Mouse (Mus musculus): ENCODE results near the gene Haghl.

Haghl gene

DNA sequence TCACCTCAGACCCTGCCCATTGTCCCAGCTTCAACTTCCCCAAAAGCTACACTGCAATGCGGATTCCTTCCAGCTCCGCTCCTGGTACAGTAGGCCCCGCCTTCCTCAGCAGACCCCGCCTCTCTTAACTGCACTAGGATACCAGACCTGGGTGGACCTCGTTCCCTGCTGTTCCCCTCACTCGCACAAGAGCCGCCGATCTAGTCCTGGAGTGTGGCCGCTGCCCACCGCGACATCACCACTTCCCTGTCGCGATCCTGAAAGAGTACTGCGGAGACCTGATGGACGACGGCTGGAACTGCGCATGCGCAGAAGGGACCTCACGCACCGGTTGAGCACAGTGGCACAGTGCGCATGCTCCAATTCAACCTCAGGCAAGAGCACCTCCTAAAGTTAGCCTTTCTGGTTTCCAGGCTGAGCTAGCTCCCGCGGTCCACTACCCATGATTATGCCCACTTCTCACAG is at the start of gene Haghl:
Gene Haghl (minus strand): TSS at position 393 of the 465 bp plus-strand sequence.
- peak; percentile 98 for DNase-seq (ENCODE audit: low read depth, low spot score)

DNA sequence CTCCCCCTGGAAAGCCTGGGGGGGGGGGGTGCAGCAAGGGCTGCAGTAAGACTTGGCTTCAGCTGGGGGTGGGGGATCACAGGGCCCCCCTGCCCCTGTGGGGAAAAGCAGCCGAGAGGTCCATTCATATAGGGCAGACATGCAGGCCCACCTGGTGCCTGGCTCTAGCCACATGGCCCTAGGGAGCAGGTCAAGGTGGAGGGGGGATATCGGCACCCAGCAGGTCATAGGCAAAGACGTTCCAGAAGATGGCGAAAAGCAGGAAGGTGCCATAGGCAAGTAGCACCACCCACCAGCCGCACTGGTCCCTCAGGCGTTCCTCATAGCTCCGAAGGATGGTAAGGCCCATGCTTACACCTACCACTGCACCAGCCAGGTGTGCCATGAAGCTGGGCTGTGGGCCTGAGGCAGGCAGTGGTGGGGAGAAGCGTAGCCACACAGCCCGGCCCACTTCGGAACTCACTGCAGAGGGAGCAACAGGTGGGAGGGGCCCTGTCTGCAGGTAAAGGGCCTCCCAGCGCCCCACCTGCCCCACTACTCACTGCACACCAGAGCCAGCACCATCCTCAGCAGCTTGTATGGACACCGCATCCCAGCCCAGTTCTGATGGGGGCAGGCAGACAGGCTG is 49.2 kb upstream of the Haghl start:
- no peak for DNase-seq (ENCODE audit: low read depth, low spot score)

- DNase-seq (ENCODE audit: low read depth, low spot score): no peak
Observed at GRCm38 (mm10) chr17:25833961-25834594, 48.6 kb upstream of the Haghl start.

DNA sequence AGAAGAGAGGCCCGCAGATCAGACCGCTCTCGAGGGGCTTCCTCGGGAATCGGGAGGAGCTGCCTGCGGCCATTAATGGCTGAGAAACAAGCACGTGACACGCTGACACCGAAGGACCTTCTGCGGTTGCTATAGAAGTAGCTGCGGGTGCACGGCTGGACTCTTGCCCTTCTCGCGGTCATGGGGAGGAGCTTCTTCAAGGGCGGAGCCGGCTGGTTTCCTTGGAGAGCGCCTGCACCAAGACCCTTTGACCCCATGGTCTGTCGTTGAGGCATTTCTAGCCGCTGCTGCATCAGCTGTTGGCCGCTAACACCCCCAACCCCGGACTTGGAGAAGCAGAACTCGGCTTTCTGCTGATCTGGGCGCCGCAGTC is 47.8 kb upstream of the Haghl start, which contains the start of gene Stub1:
Gene Stub1 (minus strand): TSS at position 114 of the 373 bp plus-strand sequence.
- peak; percentile 85 for DNase-seq (ENCODE audit: low read depth, low spot score)

DNA sequence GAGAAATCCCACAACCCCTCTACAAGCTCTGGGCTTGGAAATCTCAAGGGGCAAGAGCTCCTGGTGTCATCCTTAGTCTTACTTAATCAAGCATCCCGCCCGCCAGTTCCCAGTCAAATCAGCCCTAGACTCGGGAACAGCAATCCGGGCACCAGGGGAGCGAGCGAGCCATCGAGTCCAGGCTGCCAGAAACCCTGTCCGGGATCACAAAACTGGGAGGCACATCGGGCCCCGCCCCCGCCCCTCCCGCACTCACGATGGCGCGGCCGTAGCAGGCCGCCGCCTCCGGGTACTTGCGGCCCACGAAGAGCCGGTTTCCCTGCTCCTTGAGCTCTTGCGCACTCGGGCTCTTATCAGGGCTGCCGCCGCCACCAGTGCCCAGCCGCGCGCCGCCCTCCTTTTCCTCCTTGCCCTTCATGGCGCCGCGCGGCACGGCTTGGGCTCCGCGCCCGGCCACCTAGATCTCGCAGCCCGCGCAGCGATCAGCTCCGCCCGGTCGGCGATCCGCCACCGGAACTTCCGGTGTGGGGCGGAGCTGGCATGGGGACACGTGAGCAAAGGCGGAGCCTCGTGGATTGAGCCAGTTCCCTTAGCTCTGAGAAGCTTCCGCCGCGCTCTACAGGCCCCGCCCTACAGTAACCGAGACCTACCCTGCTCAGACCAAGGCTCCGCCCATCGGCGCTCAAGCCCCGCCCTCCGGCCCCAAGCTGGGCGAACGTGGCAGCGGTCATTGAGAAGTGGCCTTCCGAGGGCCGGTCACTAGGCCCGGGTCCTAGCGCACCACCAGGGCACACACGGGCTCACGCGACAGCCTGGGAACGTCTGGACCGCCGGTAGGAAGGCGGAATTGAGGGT is 47.2 kb upstream of the Haghl start:
- peak; percentile 99 for DNase-seq (ENCODE audit: low read depth, low spot score)

DNA sequence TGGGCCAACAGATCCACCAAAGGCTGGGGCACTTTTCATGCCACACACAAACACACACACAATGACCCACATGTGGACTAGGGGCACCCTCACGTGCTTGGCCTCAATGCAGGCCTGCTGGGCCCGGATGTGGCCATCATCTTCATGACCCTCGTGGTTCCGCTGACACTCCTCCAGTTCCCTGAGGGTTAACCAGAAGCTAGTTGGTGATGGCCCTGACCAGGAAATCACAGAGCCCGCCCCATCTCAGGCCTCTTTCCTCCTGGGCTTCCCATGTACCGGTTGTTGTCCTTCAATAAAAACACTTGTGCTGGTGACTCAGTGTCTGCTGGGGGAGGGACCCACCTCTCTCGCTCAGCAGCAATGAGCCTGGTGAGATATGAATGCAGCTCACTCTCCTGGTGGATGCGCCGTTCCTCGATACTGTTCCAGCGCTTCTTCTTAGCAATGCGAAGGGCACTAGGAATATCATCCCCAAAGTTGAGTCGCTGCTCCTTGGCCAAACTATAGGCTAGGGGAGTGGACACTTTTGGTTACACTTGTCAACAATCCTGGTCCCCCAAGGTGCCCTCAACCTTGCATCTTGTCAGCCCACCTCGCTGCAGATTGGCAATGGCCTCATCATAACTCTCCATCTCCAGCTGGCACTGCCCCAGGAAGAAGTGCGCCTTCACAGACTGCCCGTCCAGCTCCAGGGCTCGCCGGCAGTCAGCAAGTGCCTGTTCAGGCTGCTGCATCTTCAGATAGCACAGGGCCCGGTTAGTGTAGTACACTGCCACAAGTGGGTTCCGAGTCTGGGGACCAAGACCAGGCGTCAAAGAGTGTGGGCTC is 46.2 kb upstream of the Haghl start:
- no peak for DNase-seq (ENCODE audit: low read depth, low spot score)

GRCm38 (mm10) chr17:25830806-25831431 is 45.4 kb upstream of the Haghl start:
- no peak for DNase-seq (ENCODE audit: low read depth, low spot score)

DNA sequence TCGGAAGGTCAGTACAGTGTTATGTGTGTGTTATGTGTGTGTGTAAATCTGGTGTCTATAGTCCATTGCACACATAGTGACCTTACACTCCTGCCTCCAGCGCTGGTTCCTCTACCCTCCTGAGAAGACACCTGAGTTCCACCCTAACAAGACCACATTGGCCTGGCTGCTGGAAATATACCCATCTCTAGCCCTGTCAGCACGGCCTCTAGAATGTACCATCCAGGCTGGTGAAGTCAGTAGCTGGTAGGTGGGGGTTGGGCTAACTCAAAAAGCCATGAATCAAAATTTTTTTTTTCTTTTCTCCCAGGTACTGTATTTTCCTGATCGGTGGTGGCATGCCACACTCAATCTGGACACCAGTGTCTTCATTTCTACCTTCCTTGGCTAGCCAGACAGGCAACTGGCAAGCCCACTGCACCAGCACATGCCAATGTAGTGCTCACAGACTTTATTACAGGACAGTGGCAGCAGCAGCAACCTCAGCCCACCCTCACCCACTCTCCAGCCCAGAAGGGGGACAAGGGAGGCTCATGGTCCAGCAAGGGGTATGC is 44.8 kb upstream of the Haghl start:
- DNase-seq (ENCODE audit: low read depth, low spot score): no peak

DNA sequence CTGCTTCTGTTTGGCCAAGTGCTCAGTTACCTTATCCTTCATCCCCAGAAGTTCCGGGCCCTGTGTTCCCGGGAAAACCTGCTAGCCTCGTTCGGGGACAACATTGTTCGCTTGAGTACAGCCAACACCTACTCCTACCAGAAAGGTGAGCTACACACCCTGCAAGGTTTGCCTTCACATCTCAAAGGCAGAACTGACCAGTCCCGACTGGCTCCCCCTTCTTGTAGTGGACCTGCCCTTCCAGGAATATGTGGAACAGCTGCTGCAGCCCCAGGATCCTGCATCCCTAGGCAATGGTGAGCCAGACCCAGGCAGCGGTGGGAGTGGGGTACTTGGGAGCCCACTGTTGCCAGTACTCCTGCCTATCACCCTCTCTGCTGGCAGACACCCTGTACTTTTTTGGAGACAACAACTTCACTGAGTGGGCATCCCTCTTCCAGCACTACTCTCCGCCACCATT is 44.1 kb upstream of the Haghl start:
- no peak for DNase-seq (ENCODE audit: low read depth, low spot score)

- DNase-seq (ENCODE audit: low read depth, low spot score): peak; percentile 79
Observed at GRCm38 (mm10) chr17:25828712-25829557, 43.5 kb upstream of the Haghl start, which contains the start of gene Jmjd8. TSS of gene Jmjd8 (plus strand) at chr17:25828867.

DNA sequence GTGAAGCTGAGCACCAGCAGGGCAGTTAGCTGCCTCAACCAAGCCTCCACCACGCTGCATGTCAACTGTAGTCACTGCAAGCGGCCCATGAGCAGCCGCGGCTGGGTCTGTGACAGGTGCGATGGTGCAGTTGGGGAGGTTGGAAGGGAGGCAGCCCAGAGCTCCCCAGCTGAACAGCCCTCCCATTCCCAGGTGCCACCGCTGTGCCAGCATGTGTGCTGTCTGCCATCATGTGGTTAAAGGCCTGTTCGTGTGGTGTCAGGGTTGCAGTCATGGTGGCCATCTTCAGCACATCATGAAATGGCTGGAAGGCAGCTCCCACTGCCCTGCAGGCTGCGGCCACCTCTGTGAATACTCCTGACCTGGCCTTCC is 42.7 kb upstream of the Haghl start:
- DNase-seq (ENCODE audit: low read depth, low spot score): no peak

DNA sequence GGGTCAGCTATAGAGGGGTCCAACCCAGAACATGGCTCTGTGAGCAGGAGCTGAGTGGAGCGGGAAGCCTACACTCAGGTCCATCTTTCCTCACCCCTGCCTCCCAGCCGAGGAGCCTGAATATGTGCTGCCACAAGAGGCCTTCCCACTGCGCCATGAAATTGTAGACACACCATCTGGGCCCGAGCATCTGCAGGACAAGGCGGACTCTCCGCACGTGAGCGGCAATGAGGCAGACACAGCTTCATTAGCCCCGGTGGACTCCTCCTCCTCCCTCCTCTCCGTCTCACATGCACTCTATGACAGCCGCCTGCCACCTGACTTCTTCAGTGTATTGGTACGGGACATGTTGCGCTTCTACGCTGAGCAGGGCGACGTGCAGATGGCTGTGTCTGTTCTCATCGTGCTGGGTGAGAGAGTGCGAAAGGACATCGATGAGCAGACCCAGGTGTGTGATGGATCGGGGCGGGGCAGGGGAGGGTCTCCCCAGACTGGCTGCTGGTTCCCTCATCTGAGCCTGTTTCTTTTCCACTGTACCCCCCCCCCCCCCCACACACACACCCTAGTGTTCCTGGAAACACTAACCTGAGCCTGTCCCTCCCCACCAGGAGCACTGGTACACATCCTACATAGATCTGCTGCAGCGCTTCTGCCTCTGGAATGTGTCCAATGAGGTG is 42.2 kb upstream of the Haghl start:
- no peak for DNase-seq (ENCODE audit: low read depth, low spot score)

- no peak for DNase-seq (ENCODE audit: low read depth, low spot score)
Observed at GRCm38 (mm10) chr17:25827011-25827410, 41.5 kb upstream of the Haghl start.

- no peak for DNase-seq (ENCODE audit: low read depth, low spot score)
Observed at GRCm38 (mm10) chr17:25825984-25826570, 40.6 kb upstream of the Haghl start.

DNA sequence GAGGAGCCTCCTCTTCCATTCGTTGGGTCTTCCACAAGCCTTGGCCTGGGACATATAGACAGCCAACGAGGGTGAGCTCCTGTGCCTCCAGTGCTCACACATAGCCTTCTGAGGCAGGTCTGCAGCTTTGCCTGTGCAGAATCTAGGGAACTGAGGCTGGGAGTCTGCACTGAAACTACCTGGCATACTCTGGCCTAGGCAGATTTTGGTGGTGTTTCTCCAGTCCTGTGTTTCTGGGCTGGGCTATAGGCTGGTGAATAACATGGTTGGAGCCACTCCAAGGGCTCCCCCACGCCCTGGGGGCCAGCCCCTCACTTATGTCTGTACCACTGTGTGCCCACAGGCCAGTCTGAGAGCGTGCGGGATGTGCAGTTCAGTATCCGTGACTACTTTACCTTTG is 39.8 kb upstream of the Haghl start:
- no peak for DNase-seq (ENCODE audit: low read depth, low spot score)

GRCm38 (mm10) chr17:25824362-25825142 is 39.1 kb upstream of the Haghl start:
- DNase-seq (ENCODE audit: low read depth, low spot score): no peak

DNA sequence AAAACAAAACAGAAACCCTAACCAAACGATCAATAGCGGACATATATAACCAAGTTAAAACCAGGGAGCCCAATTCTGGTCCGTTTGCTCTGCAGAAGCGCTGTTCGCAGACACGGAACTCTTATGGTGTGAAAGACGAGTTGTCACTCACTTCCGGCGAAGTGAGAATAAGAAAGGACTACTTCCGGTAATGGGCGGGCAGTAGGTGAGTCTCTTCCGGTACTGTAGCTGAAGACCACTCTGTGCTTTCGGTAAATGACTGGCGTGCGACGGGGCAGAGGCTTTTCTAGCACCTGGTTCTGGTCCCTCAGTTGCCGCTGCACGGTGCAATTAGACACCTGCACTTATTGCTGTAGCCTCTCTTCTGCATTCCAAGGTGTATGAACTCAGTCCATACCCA is 38.0 kb upstream of the Haghl start, which contains the start of gene Wdr24:
Gene Wdr24 (plus strand): TSS at position 176 of the 400 bp plus-strand sequence.
- DNase-seq (ENCODE audit: low read depth, low spot score): peak; percentile 86

Data from forelimb bud, embryonic 11.5 days (tissue).